Mouse (Mus musculus): ENCODE measurements at regions not wholly inside any gene's neighbourhood (a gene's known extent, or its start where the extent isn't known, plus 50 kb on each side); places are given as distances from the start of the nearest gene placed in this dataset.

DNA sequence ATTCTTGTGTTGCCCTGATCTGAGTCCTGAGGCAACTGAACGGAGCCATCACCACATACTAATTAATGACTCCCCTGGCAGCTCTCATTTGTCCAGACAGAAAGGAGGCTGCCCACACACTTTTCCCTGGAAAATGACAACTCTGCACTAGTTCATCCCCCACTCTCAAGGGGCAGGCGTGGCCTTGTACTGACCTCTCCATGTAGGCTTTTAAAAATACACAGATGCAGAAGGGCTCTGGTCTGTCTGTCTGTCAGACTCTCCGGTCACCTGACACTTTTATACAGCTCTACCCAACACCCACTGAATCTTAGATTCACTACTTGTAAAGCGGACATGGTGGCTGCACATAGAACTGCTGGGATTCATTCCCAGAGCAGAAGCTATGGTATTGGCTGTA lies 165.5 kb upstream of the Map3k1 start:
- DNase-seq (ENCODE audit: extremely low read depth, insufficient read length, low spot score): no peak

- no peak for DNase-seq (ENCODE audit: extremely low read depth, insufficient read length, low spot score)
Measured at GRCm38 (mm10) chr13:111975549-111975948, 166.8 kb upstream of the Map3k1 start.

GRCm38 (mm10) chr13:111977769-111978674 lies 169.2 kb upstream of the Map3k1 start:
- DNase-seq (ENCODE audit: extremely low read depth, insufficient read length, low spot score): no peak

DNA sequence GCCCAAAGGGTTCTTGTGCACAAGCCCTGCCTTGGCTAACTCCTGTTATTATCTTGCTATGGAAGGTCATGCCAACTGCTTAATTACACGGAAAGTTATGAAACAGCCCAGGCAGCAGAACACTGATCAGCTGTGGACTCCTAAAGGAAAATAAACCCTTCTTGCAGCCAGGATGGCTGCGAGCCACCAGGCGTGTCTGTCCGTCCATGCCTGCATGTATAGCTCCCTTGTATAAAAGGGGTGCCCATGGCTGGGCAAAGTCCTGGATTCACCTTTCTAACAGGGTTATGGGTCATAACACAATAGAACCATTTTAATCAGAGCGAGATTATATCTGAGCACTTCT lies 169.9 kb upstream of the Map3k1 start:
- no peak for DNase-seq (ENCODE audit: extremely low read depth, insufficient read length, low spot score)

DNA sequence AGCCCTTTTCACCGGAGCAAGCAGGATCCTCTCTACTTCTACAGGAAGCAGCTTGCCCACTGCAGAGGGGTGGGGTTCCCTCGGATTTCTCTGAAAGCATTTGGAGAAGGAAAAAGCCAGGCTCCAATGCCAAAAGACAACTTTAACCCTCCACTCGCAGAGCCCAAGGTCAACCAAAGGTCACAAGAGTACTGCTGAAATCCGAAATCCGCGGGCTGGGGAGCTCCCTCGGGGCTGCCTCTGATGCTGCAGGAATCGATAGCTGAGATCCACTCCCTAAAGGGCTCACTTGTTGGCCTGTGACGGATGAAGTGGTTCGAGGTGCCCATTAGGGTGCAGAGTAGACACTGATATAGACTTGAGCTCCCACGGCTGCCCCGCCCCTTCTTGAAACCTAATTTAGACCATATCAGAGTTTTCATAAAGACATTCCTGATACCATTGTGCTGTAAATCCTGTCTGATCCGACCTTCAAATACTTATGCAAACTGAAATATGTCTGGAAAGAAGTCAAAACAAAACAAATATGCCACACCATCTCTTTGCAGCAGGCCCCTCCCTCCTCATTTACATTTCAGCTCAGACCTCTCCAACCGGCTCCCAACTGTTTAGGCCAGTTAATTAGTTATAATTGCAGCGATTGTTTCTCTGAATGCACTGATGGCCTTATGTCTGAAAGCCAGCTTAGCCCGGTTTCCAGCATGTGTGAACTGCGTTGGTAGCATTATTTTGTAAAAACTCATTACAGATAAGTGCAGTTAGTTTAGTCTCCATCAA lies 170.8 kb upstream of the Map3k1 start:
- DNase-seq (ENCODE audit: extremely low read depth, insufficient read length, low spot score): no peak

GRCm38 (mm10) chr13:111980205-111980595 lies 171.4 kb upstream of the Map3k1 start:
- DNase-seq (ENCODE audit: extremely low read depth, insufficient read length, low spot score): no peak

DNA sequence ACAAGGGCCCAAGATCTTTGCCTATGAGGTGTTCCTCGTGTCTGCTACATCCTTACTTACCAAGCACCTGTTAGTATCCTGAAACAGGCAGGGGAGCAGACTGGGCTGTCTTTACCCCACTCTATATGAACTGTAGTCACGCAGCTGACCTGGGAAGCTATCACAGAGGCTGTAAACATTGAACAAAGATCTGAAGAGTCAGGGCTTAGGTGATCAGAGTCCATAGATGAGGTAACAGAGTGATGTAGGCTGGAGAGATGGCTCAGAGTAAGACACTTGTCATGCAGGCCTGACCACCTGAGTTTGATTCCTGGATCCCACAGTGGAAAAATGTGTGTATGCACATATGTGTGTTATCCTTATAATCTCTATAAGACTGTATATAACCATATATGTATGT lies 172.3 kb upstream of the Map3k1 start:
- DNase-seq (ENCODE audit: extremely low read depth, insufficient read length, low spot score): no peak

DNA sequence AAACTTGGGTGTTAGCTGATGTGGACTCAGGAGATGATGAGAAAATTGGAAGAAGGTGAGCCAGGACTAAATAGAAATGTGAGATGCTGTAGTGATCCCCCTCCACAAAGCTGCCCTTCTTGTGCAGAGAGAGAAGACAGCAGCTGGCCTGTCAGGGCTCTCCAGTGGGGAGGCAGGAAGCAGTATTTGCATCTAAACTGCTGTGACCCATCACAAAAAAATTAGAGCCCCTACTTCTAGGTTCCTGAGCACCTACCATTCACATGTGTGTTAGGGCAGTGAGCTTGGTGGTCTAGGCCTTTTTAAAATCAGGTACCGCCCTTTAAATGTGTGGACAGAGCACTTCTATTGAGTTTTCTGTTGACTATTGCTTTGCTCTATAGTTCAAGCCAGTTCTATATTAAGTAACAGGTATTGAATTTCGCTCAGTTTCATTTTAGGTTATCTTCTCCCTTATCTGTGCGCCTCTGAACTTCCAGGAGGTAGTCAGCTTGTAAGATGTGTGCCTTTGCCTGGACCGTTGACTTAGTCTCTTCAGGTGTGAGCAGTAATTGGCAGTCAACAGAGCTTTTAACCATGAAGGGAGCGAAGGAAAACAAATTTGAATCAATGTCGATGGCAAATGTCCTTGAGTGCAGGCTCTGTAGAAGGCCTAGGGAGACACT lies 174.1 kb upstream of the Map3k1 start:
- DNase-seq (ENCODE audit: extremely low read depth, insufficient read length, low spot score): no peak

GRCm38 (mm10) chr13:111984081-111984574 lies 175.3 kb upstream of the Map3k1 start:
- no peak for DNase-seq (ENCODE audit: extremely low read depth, insufficient read length, low spot score)

- DNase-seq (ENCODE audit: extremely low read depth, insufficient read length, low spot score): no peak
Measured at GRCm38 (mm10) chr13:111985406-111985805, 176.6 kb upstream of the Map3k1 start.

GRCm38 (mm10) chr13:111986681-111987080 lies 177.9 kb upstream of the Map3k1 start:
- DNase-seq (ENCODE audit: extremely low read depth, insufficient read length, low spot score): no peak

DNA sequence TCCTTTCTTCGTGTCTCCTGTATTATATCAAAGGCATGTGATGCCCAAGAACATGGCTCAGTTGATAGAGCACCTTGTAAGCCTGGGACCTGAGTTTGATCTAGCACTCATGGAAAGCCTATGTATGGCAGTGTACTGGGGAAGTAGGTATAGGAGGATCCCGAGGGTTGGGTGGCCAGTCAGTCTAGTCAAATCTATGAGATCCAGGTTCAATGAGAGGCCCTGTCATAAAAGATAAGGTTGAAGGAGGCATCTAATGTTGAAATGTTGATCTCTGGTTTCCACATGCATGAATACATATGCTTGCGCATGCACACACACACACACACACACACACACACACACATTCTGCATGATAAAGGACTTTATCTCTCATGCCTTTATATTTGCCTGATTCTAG lies 178.6 kb upstream of the Map3k1 start:
- no peak for DNase-seq (ENCODE audit: extremely low read depth, insufficient read length, low spot score)

DNA sequence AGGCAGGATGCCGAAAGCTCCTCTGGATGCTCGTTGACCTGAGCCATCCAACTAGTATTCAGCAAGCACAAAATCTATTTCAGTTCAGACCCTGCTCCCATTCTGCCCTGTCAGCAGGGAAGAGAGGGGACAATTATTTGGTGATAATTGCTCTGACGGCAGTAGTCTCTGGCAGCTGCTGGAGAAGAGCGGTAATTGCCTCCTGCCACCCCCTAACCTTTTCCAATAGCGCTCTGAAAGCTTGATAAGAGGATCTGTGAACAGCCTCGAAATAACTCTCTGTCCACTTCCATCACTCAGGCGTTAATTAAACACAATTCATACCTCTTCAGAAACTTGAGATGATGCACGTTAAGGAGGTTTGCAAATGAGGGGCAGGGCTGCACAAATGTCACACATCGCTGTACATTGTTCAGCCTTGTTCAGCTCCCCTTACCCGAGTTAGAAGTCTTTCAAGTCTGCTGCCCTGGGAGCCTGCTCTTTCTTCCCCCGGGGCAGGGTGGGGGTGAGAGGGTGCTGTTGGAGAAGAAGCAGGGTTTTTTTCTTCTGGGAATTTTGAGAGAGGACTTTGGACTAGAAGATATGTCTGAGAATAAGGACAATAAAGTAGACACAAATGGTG lies 182.2 kb upstream of the Map3k1 start:
- DNase-seq (ENCODE audit: extremely low read depth, insufficient read length, low spot score): no peak

GRCm38 (mm10) chr13:111992075-111992847 lies 183.5 kb upstream of the Map3k1 start:
- DNase-seq (ENCODE audit: extremely low read depth, insufficient read length, low spot score): no peak

DNA sequence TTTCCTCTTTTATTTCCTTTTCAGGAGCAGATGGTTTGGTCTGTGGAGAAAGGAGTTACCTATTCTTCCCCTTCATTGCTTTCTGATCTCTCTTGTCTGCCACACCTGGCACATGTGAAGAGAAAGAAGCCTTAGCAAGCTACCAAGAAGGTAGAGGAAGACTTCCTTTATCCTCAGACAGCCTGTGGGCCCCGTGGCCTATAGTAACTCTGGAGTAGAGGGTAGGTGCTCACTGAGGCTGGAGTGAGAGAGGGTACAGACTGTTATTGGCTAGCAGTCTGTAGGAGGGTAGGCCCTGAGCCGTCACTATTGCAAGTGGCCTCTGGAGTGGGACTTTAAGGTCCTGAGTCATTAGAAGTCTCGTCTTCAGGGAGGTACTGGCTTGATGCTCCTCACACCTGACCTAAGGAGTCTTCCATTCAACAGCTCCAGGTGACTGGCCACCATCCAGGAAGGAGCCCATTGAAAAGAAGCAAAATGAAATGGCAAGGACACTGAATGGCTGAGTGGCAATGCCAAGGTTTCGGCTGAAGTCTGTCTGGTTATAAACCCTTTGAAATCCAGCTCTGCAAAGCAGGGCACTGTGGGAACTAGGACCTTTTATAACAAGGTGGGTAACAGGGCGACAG lies 186.2 kb upstream of the Map3k1 start:
- DNase-seq (ENCODE audit: extremely low read depth, insufficient read length, low spot score): no peak

DNA sequence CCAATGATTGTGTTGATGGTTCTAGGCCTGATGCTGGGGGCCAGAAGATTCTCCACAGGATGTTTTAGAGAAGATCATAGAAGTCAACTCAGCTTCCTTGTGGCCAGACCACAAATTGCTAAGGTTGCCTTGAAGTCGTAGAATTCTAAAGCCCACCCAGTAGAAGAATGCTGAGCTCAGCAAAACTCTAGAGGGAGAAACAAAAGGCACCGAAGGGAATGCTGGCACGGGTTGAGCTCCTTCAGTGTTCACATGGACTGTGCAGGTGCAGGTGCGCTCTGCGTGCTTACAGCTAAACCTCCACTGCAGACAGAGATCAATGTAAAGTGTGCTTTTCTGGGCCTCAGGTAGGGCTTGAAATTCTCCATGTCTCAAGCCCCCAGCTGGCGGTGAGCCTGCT lies 186.9 kb upstream of the Map3k1 start:
- no peak for DNase-seq (ENCODE audit: extremely low read depth, insufficient read length, low spot score)

GRCm38 (mm10) chr13:111996910-111997309 lies 188.1 kb upstream of the Map3k1 start:
- no peak for DNase-seq (ENCODE audit: extremely low read depth, insufficient read length, low spot score)

GRCm38 (mm10) chr13:111997980-111998945 lies 189.5 kb upstream of the Map3k1 start:
- no peak for DNase-seq (ENCODE audit: extremely low read depth, insufficient read length, low spot score)

All from 3134 (cell line).